ENCODE assay signal across 8 mouse cellular contexts in the genomic region with DNA sequence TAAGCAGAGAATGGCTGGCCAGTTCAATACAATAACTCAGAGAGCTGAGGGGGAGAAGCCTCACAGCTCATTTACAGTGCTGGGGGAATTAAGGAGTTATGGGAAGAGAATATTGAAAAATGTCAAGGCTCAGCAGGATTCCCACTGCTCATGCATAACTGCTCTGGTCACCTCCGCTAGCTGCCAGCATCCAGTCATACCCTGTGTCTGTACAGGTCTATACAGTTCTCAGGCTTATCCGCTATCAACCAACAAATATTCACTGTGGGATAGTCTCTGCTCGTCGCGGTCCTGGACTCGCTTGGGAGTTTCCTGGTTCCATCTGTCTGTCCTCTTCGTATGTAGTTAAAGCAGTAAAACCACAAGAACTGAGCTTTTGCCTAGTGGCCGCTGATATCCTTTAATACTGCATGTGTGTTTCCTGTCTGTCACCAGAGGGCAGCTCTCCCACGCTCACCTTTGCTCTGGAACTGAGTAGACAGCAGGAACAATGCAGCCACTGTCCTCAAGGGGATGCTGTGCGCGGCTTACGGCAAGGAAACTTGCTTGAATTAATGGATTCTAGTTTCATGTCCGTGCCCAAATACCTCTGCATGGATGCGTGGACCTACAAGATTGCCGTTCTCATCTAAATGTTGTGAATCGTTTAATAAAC. TPM values are rescaled to one million over a fixed set of nuclear protein-coding genes. Genes with fewer than 3 reads are reported as not detected.
DNase-seq lines count a peak whose midpoint lies in the region; ATAC-seq and TF ChIP-seq lines count a peak whose summit lies in the region.

No protein-coding gene starts in this region.

- H3K27ac ChIP-seq in embryonic facial prominence, embryonic 12.5 days = no peak overlapping the region
- H3K27ac ChIP-seq in kidney, postnatal 0 days = no peak overlapping the region
- H3K27ac ChIP-seq in liver, embryonic 11.5 days (ENCODE audit: low read depth, low read length) = no peak overlapping the region

- no peaks in the 10 kb centered on the region for H3K9me3 ChIP-seq in embryonic facial prominence, embryonic 12.5 days
- H3K9me3 ChIP-seq in kidney, postnatal 0 days (replicated peaks; ENCODE audit: low read length) = no peaks in the 10 kb centered on the region
- no peaks in the 10 kb centered on the region for H3K9me3 ChIP-seq in liver, embryonic 11.5 days (ENCODE audit: control insufficient read depth, low read length)

- H3K4me2 ChIP-seq in embryonic facial prominence, embryonic 12.5 days (replicated peaks) = no peak overlapping the region
- no peak overlapping the region for H3K4me2 ChIP-seq in kidney, postnatal 0 days (ENCODE audit: low read length)
- H3K4me2 ChIP-seq in liver, embryonic 11.5 days = no peak overlapping the region

- TF ChIP-seq CTCF in kidney, postnatal 0 days (IDR thresholded peaks at IDR 0.05; ENCODE audit: low read depth) = peak; percentile 100

- no peaks in the 10 kb centered on the region for H3K27me3 ChIP-seq in embryonic facial prominence, embryonic 12.5 days
- H3K27me3 ChIP-seq in kidney, postnatal 0 days (ENCODE audit: insufficient read depth, low read length) = no peaks in the 10 kb centered on the region
- H3K27me3 ChIP-seq in liver, embryonic 11.5 days (replicated peaks; ENCODE audit: control insufficient read depth, insufficient read depth, low read length) = no peaks in the 10 kb centered on the region

- no peaks in the 10 kb centered on the region for H3K36me3 ChIP-seq in embryonic facial prominence, embryonic 12.5 days
- H3K36me3 ChIP-seq in kidney, postnatal 0 days (ENCODE audit: insufficient read depth, low read length) = no peaks in the 10 kb centered on the region
- no peaks in the 10 kb centered on the region for H3K36me3 ChIP-seq in liver, embryonic 11.5 days (ENCODE audit: control insufficient read depth, insufficient read depth, low read length)

- H3K4me3 ChIP-seq in embryonic facial prominence, embryonic 12.5 days = no peak overlapping the region
- no peak overlapping the region for H3K4me3 ChIP-seq in kidney, postnatal 0 days (replicated peaks; ENCODE audit: low read depth, low read length)
- H3K4me3 ChIP-seq in liver, embryonic 11.5 days (ENCODE audit: low read depth, low read length) = no peak overlapping the region

- WGBS in embryonic facial prominence, embryonic 12.5 days = 34% methylated on average over 16 of the region's 16 CpGs
- WGBS in kidney, postnatal 0 days = 26% methylated on average over 16 of the region's 16 CpGs
- 38% methylated on average over 16 of the region's 16 CpGs for WGBS in liver, embryonic 11.5 days

- DNase-seq in A20 (ENCODE audit: low read depth, low spot score) = peak; percentile 77
- DNase-seq in adrenal gland, postnatal 10 days = peak; percentile 82
- DNase-seq in heart, adult 9 months (ENCODE audit: low spot score in 2 of 2) = peak; percentile 18 to 75
- DNase-seq in kidney, postnatal 0 days (ENCODE audit: low spot score) = peak; percentile 91
- DNase-seq in liver, embryonic 11.5 days (ENCODE audit: low spot score) = peak; percentile 48
- DNase-seq in thymus, postnatal 14 days = peak; percentile 44

- ATAC-seq in embryonic facial prominence, embryonic 12.5 days (ENCODE audit: insufficient number of reproducible peaks, insufficient read depth, low FRiP score, low TSS enrichment) = peak; percentile 60; the same call in 1 of the 2 replicates
- no peak; the same call in 1 of the 2 replicates for ATAC-seq in kidney, postnatal 0 days (replicated peaks; ENCODE audit: low FRiP score, low read depth)
- ATAC-seq in liver, embryonic 11.5 days (replicated peaks; ENCODE audit: low FRiP score) = no peak
- 0 out of 2 replicates have a peak, but pooled peaks have one; percentile 13 for ATAC-seq in neutrophil, adult 5-6 weeks (ENCODE audit: extremely low read depth, insufficient number of reproducible peaks, low FRiP score, poor library complexity, severe bottlenecking)

- H3K4me1 ChIP-seq in embryonic facial prominence, embryonic 12.5 days = no peaks in the 10 kb centered on the region
- no peaks in the 10 kb centered on the region for H3K4me1 ChIP-seq in kidney, postnatal 0 days (replicated peaks; ENCODE audit: insufficient read depth, low read length)
- no peaks in the 10 kb centered on the region for H3K4me1 ChIP-seq in liver, embryonic 11.5 days (replicated peaks; ENCODE audit: control insufficient read depth, insufficient read depth, low read length)

- no peak overlapping the region for H3K9ac ChIP-seq in embryonic facial prominence, embryonic 12.5 days
- H3K9ac ChIP-seq in kidney, postnatal 0 days (ENCODE audit: low read depth, low read length) = no peak overlapping the region
- no peak overlapping the region for H3K9ac ChIP-seq in liver, embryonic 11.5 days (ENCODE audit: low read depth, low read length)

RNA-seq across cellular contexts. Expression of a gene that starts 36.2 kb away (rescaled TPM):
- total RNA-seq in adrenal gland, postnatal 10 days (2021) = under 1 TPM; 0.82 to 0.84 TPM
- 0.08 and 0.23 TPM in 2 replicates for polyA plus RNA-seq in embryonic facial prominence, embryonic 12.5 days (2016; fragmentation: Nextera tagmentation; extraction: Ambion mirVana)
- polyA plus RNA-seq in kidney, postnatal 0 days (2015; fragmentation: Nextera tagmentation; extraction: Ambion mirVana) = not detected in 2 replicates
- polyA plus RNA-seq in liver, embryonic 11.5 days (2014; fragmentation: Nextera tagmentation; extraction: Ambion mirVana) = 0.16 TPM in 1 of 2 replicates, not detected in the other
- not detected in 2 replicates for total RNA-seq in neutrophil, adult 5-6 weeks (2017)

Comparison
In these comparisons a context has a peak if more than half of its experiments do, and no peak if none do; other contexts are left out.
1. ATAC-seq: peak in embryonic facial prominence, embryonic 12.5 days (single experiment) and neutrophil, adult 5-6 weeks (single experiment); none in kidney, postnatal 0 days (single experiment) and liver, embryonic 11.5 days (single experiment).
2. Peak in every context shown above with its lines, with median percentiles within 50 percentile points of each other: DNase-seq.